Mouse (Mus musculus) C2C12 (cell line): ENCODE results near the gene Camkv. TPM values are rescaled to one million over a fixed set of nuclear protein-coding genes. Genes with fewer than 3 reads are reported as not detected.

Experiments used
- H3K27me3 ChIP-seq: one replicate; pipeline ENCODE4 v1.6.1; 2011; ENCODE audit not compliant: control insufficient read depth, insufficient read depth, insufficient read length
- H3K36me3 ChIP-seq: one replicate; pipeline ENCODE4 v1.6.1; 2011; ENCODE audit not compliant: control insufficient read depth, insufficient read depth
- H3K4me3 ChIP-seq: one replicate; pipeline ENCODE4 v1.5.1; 2011; ENCODE audit warnings: mild to moderate bottlenecking, control low read depth; ENCODE audit not compliant: poor library complexity, insufficient read depth, severe bottlenecking
- H3K79me2 ChIP-seq: one replicate; pipeline ENCODE4 v1.6.1; 2011; ENCODE audit not compliant: control insufficient read depth, insufficient read depth
- H3K79me3 ChIP-seq: one replicate; pipeline ENCODE4 v1.6.1; 2011; ENCODE audit warnings: low read depth, control low read depth
- H3ac ChIP-seq: one replicate; pipeline ENCODE3; 2011; ENCODE audit warnings: low read depth; ENCODE audit not compliant: control insufficient read depth, insufficient read length
- CEBPB ChIP-seq: IDR thresholded peaks from one replicate; pipeline ENCODE4 v1.6.1; 2011; ENCODE audit warnings: low read depth, mild to moderate bottlenecking, control low read depth, moderate library complexity
- CTCF ChIP-seq: IDR thresholded peaks from one replicate; pipeline ENCODE4 v1.5.1; 2011; ENCODE audit not compliant: control insufficient read depth, insufficient read depth, insufficient read length
- FOSL1 ChIP-seq: IDR thresholded peaks from one replicate; pipeline ENCODE4 v1.8.0; 2011; ENCODE audit warnings: mild to moderate bottlenecking, low read length; ENCODE audit not compliant: poor library complexity, insufficient read depth, severe bottlenecking
- MAX ChIP-seq: IDR thresholded peaks from one replicate; pipeline ENCODE4 v1.6.1; 2011; ENCODE audit warnings: mild to moderate bottlenecking, control low read depth
- MYOD1 ChIP-seq: IDR thresholded peaks from one replicate; pipeline ENCODE4 v1.6.1; 2011; ENCODE audit warnings: low read depth; ENCODE audit not compliant: control insufficient read depth, insufficient read length
- MYOG ChIP-seq: IDR thresholded peaks from one replicate; pipeline ENCODE4 v1.6.1; 2011; ENCODE audit not compliant: control insufficient read depth, insufficient read length; ENCODE audit errors: extremely low read depth
- USF1 ChIP-seq: IDR thresholded peaks from one replicate; pipeline ENCODE4 v1.6.1; 2011; ENCODE audit warnings: low read depth, mild to moderate bottlenecking, control low read depth, moderate library complexity
- polyA plus RNA-seq: library from polyadenylated mRNA; unstranded; fragments of >200 nt; fragmentation: generic; extraction: Trizol; gene quantifications from one replicate; pipeline ENCODE4 v1.2.1, GENCODE M21; 2012; ENCODE audit warnings: missing spikeins

The Camkv gene
- polyA plus RNA-seq, 1 experiment, result 0.07 TPM

DNA sequence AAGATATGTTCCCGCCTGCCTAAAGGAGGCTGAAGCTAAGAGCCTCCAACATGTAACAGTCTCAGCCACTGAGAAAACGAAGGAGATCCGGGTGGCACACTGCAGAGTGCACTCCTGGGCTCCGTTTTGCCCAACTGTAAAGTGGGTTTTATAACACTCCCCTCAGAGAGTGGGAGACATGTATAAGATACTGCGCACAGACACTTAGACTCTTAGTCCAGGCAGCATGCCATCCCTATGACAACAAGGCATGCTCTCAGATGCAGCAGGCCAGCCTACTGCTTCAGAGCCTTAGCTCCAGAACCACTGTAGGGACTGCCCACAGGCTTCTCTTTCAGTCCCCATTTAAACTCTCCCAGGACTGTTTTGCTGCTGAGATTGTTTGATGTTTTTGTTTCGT, 16.6 kb upstream of the Camkv start:
- Histone ChIP-seq H3K36me3 (no peaks in the 10 kb centered on the region), H3ac (no peak overlapping the region), H3K79me3 (no peaks in the 10 kb centered on the region), H3K79me2 (no peaks in the 10 kb centered on the region), H3K27me3 (peaks cover 11% of the 10 kb centered on the region), H3K4me3 (no peak overlapping the region)
- no peak for TF ChIP-seq CTCF
- no peak for TF ChIP-seq CEBPB
- TF ChIP-seq MYOG, result no peak
- no peak for TF ChIP-seq MAX
- no peak for TF ChIP-seq MYOD1
- no peak for TF ChIP-seq FOSL1
- TF ChIP-seq USF1, result no peak

DNA sequence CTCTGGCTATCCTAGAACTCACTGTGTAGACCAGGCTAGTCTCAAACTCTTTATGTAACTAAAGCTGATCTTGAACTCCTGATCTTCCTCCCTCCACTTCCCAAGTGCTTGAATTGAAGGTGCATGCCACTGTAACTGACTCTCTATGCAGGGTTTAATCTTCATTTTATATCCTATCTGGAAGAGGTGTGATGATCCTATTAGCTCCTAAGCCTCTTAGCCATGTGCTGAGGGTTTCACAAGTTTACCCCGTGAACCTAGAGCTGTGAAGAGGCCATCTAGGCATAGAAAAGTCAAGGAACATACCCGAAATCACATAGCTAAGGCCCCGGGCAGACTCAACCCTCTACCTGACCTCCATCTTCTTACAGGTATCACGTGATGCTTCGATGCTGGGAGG, 16.0 kb upstream of the Camkv start:
- Histone ChIP-seq H3K27me3 (peaks cover 11% of the 10 kb centered on the region), H3K4me3 (no peak overlapping the region), H3K79me3 (no peaks in the 10 kb centered on the region), H3K79me2 (no peaks in the 10 kb centered on the region), H3ac (no peak overlapping the region), H3K36me3 (no peaks in the 10 kb centered on the region)
- TF ChIP-seq USF1 (no peak), CTCF (no peak), MYOD1 (no peak), FOSL1 (no peak), MAX (no peak), MYOG (no peak), CEBPB (no peak)

DNA sequence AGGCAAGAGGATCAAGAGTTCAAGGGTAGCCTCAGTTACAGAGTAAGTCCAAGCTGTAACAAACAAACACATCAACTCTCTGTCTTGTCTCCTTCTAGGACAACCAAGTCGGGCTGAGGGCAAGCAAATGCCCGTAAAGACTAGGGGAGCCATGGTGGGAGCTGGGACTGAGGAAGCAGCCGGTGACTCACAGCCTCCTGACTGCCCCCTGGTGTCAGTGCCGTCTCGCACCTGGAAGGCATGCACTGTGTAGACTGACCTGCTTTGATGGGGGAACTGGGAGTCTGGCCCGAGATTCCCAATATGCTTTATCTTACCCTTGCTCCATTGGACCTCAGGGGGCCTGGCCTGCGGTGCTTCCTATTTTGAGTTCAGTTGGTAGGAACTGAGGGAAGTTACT, 12.5 kb upstream of the Camkv start:
- no peaks in the 10 kb centered on the region for H3K27me3 ChIP-seq
- no peaks in the 10 kb centered on the region for H3K79me2 ChIP-seq
- no peaks in the 10 kb centered on the region for H3K36me3 ChIP-seq
- H3K4me3 ChIP-seq, result no peak overlapping the region
- TF ChIP-seq CEBPB (no peak), CTCF (peak; percentile 29)
- H3ac ChIP-seq, result no peak overlapping the region
- H3K79me3 ChIP-seq, result no peaks in the 10 kb centered on the region

DNA sequence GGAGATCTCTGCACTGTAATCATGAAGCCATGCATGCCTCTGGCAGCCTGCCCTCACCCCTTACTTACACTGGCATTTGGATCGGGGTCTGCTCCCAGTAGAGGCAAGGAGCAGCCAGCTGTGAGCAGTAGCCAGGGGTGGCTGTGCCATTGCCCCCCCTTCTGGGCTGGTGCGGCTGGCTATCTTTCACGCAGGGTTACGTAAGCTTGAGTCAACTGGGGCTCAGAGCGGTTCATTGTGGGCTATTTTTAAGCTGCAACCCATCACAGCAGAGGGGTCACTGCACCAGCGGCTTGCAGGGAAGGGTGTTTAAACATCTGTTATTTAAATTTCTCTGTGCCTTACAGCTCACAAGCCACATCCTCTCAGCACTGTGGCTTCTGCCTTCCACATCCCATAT, 11.5 kb upstream of the Camkv start:
- no peak overlapping the region for H3K4me3 ChIP-seq
- no peak overlapping the region for H3ac ChIP-seq
- no peaks in the 10 kb centered on the region for H3K36me3 ChIP-seq
- TF ChIP-seq MYOD1 (peak; percentile 29), FOSL1 (no peak)
- no peaks in the 10 kb centered on the region for H3K79me3 ChIP-seq
- H3K79me2 ChIP-seq, result no peaks in the 10 kb centered on the region
- no peaks in the 10 kb centered on the region for H3K27me3 ChIP-seq

DNA sequence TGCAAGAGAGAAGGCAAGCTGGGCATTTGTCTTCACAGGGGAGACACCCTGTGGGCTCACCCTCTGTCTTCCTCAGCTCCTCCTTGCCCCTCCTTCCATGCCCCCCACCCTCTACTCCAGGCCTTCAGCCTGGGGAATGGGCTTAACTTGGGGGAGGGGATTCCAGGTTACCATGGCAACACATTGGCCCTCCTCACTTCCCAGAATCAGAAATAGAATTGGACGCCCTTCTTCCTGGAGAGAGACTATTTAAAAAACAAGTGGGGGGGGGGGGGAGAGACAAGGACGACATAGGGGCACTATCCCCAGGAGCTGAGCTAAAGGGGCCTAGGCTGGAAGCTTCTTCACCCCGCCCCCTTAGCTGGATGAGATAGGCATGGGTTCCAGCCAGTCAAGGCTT, 10.2 kb upstream of the Camkv start:
- no peak overlapping the region for H3ac ChIP-seq
- H3K27me3 ChIP-seq, result peaks cover 3% of the 10 kb centered on the region
- no peaks in the 10 kb centered on the region for H3K36me3 ChIP-seq
- TF ChIP-seq USF1 (no peak), MYOG (no peak), CEBPB (no peak), MAX (no peak)
- H3K4me3 ChIP-seq, result no peak overlapping the region
- H3K79me3 ChIP-seq, result no peaks in the 10 kb centered on the region
- no peaks in the 10 kb centered on the region for H3K79me2 ChIP-seq

DNA sequence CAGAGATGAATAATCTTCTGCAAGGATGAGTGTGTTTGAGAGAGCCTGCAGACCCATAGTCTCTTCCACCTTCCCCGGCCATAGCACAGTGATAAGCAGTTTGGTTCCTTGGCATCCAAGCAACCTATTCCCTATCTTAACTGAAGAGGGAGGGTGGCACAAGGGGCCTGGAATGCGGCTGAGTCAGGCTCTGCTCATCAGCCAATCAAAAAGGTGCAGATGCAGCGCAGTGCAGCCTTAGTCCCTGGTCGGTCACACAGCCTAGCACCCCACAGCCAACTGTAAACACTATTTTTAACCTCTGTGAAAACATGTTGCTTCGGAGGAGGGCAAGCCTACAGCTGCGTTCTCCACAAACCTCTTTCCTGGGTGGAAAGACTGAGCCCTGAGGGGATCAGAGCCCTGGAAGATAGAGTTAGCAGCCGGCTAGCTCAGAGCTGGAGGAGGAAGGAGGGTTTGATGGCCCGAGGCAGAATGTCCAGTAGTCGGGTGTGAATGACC, 8.5 kb upstream of the Camkv start:
- Histone ChIP-seq H3K36me3 (no peaks in the 10 kb centered on the region), H3K79me3 (no peaks in the 10 kb centered on the region), H3K4me3 (no peak overlapping the region), H3ac (no peak overlapping the region), H3K79me2 (no peaks in the 10 kb centered on the region), H3K27me3 (peaks cover 3% of the 10 kb centered on the region)
- TF ChIP-seq MAX, result no peak
- TF ChIP-seq CEBPB, result no peak
- TF ChIP-seq CTCF, result no peak
- no peak for TF ChIP-seq MYOG
